ENCODE assay signal across 8 mouse cellular contexts in genomic region chr15:100669337-100669736, GRCm38 (mm10). TPM values are rescaled to one million over a fixed set of nuclear protein-coding genes. Genes with fewer than 3 reads are reported as not detected.
DNase-seq lines count a peak whose midpoint lies in the region.

Gene Bin2 (minus strand): TSS chr15:100669553.

- DNase-seq in layer of hippocampus, adult 9-11 months: peak; percentile 66
- DNase-seq in layer of hippocampus, postnatal 14 days (ENCODE audit: low spot score in 2 of 2): no peak
- no peak for DNase-seq in heart, embryonic 10.5 days (ENCODE audit: low spot score)
- peak; percentile 72 for DNase-seq in lung, postnatal 25 days (ENCODE audit: low spot score)
- DNase-seq in thymus, postnatal 10 days (ENCODE audit: low spot score in 2 of 2): peak; percentile 86 to 87
- DNase-seq in limb, embryonic 10.5 days (ENCODE audit: low spot score): no peak
- DNase-seq in MN1 (ENCODE audit: low spot score): no peak
- no peak for DNase-seq in urinary bladder, adult 2 months (ENCODE audit: low spot score)

- H3K4me3 ChIP-seq in heart, embryonic 10.5 days: no peak within 1 kb of the TSS
- no peak within 1 kb of the TSS for H3K4me3 ChIP-seq in limb, embryonic 10.5 days

- 0 out of 2 replicates have a peak, but pooled peaks cover 5% of the 10 kb centered on the region for H3K27me3 ChIP-seq in heart, embryonic 10.5 days (ENCODE audit: insufficient read depth, poor library complexity, severe bottlenecking)
- peaks cover 19% of the 10 kb centered on the region; the same call in 1 of the 2 replicates for H3K27me3 ChIP-seq in limb, embryonic 10.5 days (ENCODE audit: low read depth, poor library complexity, severe bottlenecking)

- 85% methylated on average over 20 of the region's 20 CpGs for WGBS in heart, embryonic 10.5 days
- 88% methylated on average over 20 of the region's 20 CpGs for WGBS in limb, embryonic 10.5 days

- H3K4me1 ChIP-seq in heart, embryonic 10.5 days: peaks cover 51% of the 10 kb centered on the region
- H3K4me1 ChIP-seq in limb, embryonic 10.5 days: peaks cover 13% of the 10 kb centered on the region

- no peaks in the 10 kb centered on the region for H3K9me3 ChIP-seq in heart, embryonic 10.5 days
- H3K9me3 ChIP-seq in limb, embryonic 10.5 days (replicated peaks): no peaks in the 10 kb centered on the region

- H3K36me3 ChIP-seq in heart, embryonic 10.5 days: no peaks in the 10 kb centered on the region
- H3K36me3 ChIP-seq in limb, embryonic 10.5 days: no peaks in the 10 kb centered on the region

- H3K27ac ChIP-seq in heart, embryonic 10.5 days: no peak within 1 kb of the TSS
- no peak within 1 kb of the TSS for H3K27ac ChIP-seq in limb, embryonic 10.5 days

RNA-seq across cellular contexts. Expression of gene Bin2, which starts in this region (rescaled TPM):
- 1 to 10 TPM; 4.6 to 5.0 TPM for total RNA-seq in layer of hippocampus, postnatal 14 days (2021)
- polyA plus RNA-seq in heart, embryonic 10.5 days (2016; fragmentation: Nextera tagmentation; extraction: Ambion mirVana): 4.3 and 10.3 TPM in 2 replicates
- polyA plus RNA-seq in limb, embryonic 10.5 days (2016; fragmentation: Nextera tagmentation; extraction: Ambion mirVana): 2.6 and 3.5 TPM in 2 replicates
- polyA plus RNA-seq in urinary bladder, adult 2 months (2012; rRNA removed): 6.5 and 6.6 TPM in 2 replicates

Comparison
In these comparisons a context has a peak if more than half of its experiments do, and no peak if none do; other contexts are left out.
1. DNase-seq: peak in layer of hippocampus, adult 9-11 months (single experiment), lung, postnatal 25 days (single experiment) and thymus, postnatal 10 days (2 of 2); none in layer of hippocampus, postnatal 14 days (0 of 2), heart, embryonic 10.5 days (single experiment), limb, embryonic 10.5 days (single experiment), MN1 (single experiment) and urinary bladder, adult 2 months (single experiment).